Mouse (Mus musculus) kidney, adult 8-10 months (tissue): ENCODE data around the gene Snx27.
A peak's percentile ranks its signal among the peaks of the same experiment; 100 is the strongest.

Experiments used
- DNase-seq, 2 experiments: peaks; one replicate each; pipeline ENCODE4 v3.0.0; 2022

The Snx27 gene

DNA sequence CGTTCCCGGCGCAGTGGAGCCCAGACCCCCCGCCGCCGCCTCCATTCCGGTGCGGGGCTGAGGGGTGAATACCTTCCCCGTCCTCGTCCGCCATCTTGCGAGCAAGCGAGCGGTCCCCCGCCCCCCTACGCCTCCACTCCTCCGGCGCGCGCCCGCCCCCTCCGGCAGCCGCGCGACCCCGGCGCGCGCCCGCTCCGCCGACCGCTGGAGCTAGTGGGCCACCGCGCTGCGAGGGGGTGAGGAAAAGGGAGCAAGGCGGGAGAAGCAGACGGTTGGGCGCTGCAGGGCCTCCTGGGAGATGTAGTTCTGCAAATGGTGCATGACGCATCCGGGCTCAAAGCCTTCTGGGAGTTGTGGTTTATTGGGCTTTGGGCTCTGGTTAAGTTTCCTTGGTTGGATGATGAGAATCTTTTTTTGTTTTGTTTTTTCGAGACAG, at the start of gene Snx27:
Snx27 (minus strand) TSS at position 261 of the 436 bp plus-strand sequence.
- DNase-seq: peak; percentile 87 to 89

DNA sequence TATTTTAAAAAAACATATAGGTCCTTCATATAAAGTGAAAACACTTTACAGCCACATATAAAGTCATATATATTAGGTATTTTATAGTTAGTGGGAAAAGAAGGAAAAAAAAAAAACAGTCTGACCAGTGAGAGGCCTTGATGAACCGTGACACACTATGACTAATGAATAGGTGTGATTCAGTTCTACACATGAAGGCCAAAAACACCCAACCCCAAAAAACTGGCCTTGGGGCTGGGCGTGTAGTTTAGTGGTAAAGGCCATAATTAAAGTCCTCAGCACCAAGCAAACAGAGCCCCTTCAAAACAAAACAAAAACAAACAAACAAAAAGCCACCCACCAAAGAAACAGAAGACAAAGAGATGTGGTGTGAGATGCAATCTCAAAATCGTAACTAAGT, 47.4 kb upstream of the Snx27 start:
- DNase-seq: no peak

DNA sequence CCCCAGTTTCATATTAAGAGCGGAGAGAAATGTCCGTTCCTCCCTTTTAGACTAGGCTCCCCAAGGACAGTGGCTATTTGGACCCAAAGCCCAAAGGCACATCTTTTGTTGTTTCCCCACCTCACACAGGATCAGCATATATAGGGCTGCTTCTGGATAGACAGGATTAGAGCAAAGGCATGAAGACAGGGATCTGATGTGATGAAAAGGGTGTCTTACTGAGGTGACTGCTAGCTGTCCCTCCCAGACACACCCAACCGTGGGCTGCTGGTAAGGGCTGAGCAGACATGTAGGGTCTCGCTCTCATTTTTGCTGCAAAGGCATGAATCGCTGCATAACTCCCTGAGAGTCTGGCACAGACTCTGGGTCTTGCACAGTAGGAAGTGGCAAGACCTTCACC, 46.2 kb upstream of the Snx27 start:
- no peak for DNase-seq

DNA sequence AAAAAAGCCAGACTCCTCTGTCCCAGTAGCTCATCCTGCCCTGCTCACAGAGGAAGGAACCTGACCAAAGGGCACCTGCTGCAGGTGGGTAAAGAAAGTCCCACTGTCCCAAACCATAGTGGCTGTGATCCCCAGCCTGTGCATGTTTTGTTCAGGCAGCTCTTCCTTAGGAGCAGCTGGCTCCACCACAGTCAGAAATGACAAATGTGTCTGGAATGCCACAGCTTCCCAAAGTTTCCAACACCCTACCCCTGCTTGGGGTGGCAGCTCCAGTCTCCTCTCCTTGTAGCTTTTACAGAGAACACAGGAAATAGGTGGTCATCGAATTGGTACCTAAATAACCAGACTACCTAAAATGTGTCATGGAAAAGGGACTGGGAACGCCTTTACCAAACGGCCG, 41.8 kb upstream of the Snx27 start:
- DNase-seq: no peak

DNA sequence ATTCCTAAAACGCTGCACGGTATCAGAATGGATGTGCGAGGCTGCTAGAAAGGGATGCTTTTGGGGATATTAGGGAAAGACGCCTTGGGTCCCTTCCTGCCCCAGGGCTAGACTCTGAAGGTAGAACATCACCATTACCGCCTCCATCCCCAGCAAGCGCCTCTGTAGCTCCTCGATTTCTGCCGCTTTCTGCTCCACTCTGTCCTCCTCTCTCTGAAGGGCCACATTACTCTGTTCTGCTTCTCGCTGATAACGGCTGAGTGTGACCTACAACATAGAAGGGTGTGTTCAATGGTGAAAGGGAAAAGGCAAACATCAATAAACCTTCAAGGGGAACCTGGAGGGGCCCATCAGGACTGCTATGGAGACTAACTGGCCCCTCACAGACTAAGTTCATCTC, 40.0 kb upstream of the Snx27 start:
- no peak for DNase-seq

DNA sequence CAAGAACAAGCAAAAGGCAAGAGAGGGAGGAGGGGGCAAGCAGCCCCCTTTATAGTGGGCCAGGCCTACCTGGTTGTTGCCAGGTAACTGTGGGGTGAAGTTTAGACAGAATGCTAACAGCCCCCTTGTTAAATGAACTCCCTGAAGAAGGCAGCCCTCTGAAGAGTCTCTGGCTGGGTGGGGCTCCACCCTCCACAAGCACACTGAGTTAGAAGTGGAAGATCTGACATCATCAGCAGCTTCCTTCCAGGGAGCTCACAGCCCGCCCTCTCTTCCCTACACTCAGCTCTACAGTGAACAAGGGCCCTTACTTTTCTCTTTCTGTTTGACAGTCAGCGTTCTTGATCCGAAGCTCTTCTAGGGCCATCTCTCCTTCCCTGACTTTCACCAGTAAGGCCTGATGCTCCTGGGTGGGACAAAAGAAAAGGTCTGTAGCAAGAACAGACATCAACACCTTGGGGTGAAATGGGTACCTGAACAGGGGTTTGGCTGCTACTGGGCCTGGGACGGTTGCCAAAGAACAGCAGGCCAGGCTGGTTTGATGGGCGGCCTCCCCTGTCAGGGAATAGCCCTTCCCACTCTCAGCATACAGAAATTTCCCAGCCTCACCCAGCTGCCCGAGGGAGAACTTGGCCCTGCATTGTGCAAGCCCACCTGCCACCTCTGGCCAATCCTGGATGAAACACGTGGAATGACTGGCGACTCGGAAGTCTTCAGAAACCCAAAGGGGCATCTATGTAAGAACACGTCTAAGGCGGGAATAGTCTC, 39.4 kb upstream of the Snx27 start:
- no peak for DNase-seq

DNA sequence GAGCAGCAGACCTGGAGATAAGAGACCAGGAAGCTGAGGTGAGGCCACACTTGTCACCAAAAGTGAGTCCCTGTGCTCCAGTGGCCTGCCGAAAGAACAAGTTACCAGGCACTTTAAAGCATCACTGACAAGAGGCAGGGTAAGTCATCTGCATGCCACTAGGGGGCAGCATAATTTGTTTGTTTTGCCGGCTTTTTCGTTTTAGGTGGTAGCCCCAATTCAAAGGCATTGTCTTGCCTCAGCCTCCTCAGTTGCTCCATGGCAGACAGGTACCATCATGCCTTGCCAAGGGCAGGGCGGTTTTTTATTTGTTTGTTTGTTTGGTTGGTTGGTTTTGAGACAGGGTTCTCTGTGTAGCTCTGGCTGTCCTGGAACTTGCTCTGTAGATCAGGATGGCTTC, 34.2 kb upstream of the Snx27 start:
- DNase-seq: peak; percentile 17 to 35

DNA sequence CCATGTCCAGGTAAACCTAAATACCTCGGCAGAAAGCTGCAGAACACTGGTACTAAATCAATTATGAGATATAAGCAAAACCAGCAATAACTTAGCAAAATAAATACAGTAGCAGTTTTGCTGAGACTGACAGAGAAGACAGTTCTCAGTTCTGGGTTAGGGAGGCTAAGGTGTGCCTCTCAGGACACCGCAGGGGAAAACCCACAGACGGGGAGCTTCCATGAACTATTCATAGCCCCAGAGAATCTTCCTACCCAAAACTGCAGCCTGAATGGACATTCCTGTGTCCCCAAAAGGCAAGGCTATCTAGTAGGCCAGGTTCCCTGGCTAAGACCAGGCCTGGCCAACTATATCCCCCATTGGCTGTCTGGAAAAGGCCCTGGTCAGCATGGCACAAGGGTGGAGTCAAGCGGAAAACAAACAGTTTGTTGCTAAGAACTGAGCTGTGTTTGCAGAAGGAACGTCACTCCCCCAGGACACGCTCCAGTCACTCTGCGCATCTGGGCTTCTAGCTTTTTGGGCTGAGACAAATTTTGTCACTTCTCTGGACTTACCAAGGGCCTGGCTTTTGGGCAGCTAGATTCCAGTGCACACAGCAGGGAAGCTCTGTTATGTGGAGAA, 30.9 kb upstream of the Snx27 start:
- no peak for DNase-seq

DNA sequence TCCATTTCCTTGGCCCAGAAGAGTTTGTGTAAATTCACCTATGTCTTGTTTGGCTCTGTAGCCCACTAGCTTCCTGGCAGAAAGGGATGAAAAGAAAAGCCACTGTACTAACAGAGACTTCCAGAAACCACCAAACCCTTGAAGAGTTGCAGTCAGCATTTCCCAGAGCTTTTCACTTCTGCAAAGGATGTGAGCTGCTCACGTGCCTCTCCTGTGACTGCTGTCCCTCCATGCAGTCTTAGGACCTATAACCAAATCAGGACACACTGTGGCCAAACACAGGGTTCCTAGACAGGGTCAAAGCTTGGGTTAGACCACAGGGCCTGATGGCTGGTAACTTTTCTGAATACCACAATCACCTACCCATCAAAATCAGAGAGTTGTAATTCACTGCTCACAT, 29.8 kb upstream of the Snx27 start:
- DNase-seq: no peak

DNA sequence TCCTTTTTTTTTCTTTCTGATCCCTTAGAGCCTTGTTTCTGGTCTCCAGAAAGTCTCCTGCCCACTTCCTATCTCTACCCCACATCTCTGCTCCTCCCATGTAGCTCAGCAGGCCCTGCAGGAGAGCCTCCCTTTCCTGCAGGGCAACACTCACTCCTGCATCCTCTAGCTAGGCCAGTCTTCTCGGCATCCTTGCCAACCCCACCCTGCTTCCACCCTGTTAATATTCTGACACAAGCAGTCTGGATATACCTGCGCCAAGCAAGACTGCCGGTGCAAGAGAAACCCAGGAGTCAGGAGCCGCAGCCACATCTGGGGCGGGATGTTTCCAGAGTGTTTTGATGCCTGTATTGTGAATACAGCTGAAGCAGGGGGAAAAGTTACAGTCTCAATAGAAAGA, 29.3 kb upstream of the Snx27 start:
- no peak for DNase-seq

DNA sequence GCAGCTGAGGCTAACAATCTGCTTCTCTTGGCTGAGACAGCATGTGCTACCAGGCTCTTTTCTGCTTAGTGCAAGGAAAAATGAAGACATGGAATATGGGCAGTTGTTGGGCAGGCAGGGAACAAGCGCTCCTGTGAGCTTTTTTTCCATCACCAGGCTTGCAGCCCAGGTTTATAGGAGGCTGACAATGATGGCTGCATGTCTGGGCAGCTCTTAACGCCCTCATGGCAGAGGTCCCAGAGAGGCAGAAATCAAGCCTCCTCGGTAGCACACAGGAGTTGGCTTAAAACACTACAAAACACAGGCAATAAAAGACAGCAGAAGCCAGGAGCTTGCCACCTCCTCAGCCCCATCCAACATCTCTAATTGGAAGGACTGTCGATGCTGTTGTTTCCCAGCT, 28.8 kb upstream of the Snx27 start:
- no peak for DNase-seq

DNA sequence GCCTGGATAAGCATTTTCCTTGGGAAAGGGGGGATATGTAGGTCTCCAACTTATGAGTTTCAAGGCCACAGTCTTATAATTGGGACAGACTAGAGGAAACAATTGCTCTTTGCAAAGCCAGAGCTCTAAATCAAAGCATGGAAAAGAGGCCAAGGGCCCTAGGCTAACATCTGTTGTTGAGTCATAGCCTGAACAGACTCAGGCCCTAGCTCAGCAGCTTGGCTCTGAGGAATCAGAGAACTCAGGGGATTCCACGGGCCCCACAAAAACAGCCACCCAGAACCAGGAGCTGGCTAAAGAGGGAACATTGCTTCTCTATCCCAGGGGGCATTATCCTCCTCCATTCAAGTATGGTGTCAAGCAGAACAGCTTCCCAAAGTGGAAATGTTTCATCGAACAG, 28.1 kb upstream of the Snx27 start:
- no peak for DNase-seq

DNA sequence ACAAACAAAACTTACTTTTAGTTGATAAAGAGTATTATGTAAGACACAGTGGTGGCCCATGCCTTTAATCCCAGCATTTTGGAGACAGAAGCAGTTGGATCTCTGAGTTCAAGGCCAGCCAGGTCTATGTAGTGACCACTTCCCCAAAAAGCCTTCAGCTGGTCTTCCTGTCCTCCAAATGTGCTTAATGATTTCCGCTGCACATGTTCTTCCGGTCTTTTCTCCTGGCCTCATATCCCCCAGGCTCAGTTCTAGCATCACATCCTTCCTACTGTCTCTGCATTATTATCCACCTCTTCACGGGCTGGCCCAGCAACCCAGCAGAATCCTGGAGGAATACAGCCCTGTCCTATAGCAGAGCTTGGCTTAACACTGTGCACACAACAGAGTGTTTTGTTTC, 27.1 kb upstream of the Snx27 start:
- DNase-seq: no peak

DNA sequence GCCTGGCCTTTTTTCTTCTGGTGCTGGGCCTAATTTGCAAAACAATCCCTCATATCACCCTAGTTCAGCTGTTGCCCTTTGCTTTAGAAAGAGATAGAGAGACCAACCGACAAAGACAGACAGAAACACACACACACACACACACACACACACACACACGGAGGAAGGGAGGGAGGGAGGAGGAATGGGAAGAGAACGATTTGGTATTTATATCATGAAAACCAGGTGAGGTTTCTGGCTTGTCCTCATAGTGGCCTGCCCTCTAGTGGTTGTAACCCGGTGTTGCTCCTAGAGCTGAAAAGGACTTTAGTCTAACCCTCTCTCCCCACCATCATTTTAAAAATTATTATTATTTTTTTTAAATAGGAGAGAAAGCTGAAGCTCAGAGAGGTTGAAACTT, 19.4 kb upstream of the Snx27 start:
- peak; percentile 42 to 73 for DNase-seq

DNA sequence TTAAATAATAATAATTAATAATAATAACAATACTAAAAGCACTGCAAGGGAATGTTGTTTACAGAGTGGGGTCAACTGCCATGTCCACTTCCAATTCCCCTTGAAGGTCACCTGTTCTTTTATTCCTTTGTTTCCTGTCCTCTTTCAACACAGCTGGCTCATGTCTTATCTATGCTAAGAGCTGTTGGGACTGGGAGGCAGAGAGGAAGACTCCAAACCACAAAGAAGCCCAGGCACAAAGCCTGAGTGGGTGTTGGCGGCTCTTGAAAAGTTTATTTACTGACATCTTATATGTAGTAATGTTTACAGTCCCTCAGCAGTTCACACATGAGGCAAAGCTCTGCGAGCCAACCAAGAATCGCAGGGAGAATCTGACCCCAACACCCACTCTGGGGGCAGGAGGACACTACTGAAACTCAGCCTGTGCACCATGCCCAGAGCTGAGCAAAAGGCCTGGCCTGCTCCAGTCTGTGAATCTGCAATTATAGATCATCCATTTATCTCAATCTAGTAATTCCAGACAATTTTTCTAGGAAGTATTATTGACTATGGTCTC, 14.8 kb upstream of the Snx27 start:
- DNase-seq: no peak

DNA sequence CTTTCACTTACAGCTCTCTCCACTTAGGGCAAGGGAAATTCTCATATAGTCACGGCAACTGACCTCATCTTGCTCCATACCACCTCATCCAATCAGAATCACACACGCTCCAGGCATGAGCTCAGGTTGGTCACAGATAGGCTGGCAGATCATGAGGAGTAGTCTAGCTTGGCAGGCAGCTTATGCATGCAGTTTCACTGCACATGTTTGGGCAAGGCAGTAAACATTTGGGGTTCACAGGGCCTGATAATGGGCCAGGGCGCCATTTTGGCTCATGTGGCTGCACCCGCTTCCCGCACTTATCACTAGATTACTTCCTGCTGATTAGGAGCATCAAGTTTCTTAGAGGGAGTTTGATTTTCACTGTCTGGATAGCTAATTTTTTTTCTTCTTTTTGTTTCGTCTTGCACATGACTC, 13.4 kb upstream of the Snx27 start:
- DNase-seq: no peak

DNA sequence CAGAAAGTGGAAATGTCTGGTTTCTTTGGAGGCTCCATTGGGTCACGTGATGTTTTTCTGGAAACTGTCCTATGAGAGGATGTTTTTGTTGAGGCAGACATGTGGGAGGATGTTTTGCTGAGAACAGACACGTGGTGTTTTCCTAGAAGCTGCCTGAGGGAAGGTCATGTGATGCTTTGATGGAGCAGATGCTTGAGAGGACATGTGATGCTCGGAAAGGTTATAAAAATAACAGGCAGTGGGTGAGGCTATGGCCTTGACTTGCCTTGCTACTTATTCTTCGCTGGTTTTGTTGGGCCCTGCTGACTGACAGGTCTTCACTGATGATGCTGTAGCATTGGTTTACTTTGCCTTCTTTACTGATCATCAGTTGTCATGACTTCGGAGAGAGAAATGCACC, 8.6 kb upstream of the Snx27 start:
- no peak for DNase-seq

DNA sequence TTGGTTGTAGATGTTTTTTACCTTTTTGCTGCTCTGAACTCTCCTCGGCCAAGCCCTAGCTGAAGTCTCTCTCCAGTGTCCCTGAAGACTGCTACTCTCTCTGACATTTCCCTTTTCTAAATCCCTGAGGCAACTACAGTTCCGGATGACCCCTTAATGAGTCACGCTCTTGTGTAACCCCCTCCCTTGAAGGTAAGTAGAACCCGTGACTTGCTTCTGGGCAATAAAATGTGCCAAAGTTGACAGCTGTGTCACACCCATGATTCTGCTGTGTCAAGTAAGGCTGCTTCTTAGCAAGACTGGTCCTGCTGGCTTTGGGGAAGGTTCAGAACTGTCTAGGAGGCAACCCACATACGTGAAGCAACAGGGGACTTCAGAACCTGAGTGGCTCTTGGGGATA, 5.4 kb upstream of the Snx27 start:
- DNase-seq: no peak

DNA sequence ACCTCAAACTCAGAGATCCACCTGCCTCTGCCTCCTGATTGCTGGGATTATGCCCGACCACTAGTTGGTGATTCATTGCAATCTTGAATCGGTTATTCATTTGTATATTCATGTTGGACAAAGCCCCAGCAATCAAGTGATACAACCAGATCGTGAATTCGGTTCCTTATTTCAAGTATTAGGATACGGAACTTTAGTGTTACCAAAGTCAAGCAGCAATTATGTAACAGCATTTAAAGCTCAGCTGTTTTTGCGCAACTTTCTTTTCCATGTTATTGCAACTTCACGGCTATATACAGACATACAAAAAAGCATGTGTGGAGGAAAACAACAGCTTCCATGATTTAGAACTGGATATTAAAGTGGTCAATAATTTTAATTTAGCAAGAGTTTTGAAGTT, 428 bp upstream of the Snx27 start:
- no peak for DNase-seq

DNA sequence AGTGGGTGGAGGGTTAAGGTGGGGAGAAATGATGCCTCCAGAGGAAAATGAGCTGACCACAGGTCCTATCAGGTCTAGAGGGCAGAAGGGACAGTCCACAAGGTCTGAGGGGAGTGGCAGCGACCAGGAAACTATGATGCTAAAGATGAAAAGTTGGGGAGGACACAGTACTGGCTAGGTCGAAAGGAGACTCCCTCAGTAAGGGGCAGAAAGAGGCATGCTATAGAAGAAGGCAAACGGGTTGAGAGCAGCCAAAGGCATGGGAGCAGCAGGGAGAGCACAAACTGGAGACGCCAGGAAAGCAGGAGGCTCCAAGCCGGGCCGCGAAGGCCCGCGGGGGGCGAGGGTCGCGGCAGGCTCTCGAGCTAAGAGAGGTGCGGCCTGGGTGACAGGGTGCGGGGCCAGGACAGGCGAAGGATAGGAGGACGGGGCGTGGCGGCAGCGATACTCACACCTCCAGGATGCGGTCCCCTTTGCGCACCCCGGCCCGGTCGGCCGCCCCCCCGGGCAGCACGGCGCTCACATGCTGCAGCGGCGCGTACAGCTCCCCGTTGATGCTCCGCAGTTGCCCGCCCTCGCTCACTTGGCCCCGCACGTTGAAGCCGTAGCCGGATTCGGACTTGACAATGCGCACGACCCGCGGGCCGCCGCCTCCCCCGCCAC, 592 bp downstream of the Snx27 start:
- DNase-seq: no peak

DNA sequence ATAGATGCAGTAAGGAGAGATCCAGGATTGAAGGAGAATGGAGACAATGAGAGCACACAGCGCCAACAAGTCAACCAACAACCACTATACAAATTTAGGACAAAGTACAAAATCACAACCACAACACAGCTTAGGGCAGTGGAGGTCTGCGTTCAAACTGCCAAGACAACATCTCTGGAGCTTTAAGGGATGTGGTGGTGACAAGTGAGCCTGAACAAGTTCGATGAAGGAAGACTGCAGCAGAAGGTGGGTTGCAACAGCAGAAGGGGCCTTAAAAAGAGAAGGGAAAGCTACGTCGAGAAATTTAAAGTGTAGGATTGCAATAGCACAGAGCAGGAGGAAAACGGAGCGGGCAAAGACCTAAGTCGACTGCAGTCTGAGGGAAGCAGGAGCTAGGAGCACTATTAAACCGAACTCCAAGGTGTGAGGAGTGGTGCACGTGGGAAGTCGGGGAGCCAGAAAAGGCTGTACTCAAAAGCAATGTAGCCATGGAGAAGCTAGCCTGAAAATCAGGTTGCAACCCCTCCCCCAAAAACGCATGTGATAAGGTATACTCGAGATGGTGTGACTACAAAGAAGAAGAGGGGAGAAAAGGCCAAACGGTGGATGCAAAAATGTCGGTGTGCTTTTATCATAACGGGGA, 1.3 kb downstream of the Snx27 start:
- peak in 1 of 2 experiments; percentile 30 for DNase-seq

DNA sequence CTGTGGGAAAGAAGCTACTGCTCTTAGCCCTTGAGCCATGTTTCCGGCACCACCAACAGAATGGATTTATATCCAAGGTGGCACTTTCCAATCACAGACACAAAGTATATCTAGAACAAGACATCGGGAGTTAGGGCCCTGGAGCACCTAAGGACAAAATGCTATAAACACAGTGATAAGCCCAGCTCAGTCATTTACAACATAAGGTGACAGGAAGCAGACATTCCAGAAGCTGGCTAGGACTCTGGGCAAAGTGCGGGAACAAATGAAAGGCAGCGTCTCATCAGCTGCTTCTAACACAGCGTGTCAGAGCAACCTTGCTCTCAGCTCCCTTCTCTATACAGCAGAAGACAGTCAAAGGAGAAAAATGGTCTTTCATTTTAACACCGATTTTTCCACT, 8.0 kb downstream of the Snx27 start:
- no peak for DNase-seq

DNA sequence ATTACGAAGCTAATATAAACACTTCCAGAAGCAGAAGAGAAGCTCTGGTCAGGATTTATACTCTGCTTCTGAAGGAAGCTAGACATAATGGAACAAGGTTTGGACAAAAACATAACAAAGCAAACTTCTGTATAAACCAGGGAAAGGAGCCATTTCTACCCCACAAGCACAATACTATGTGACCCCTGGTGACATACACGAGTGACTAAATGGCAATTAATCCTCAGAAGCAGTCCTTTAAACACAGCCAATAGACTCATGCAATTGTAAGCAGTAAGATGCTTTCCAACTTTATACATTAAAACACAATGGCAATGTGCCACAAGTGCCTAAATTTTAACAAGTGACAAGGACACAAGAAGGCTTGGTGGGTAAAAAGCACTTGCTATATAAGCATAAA, 15.3 kb downstream of the Snx27 start:
- no peak for DNase-seq

DNA sequence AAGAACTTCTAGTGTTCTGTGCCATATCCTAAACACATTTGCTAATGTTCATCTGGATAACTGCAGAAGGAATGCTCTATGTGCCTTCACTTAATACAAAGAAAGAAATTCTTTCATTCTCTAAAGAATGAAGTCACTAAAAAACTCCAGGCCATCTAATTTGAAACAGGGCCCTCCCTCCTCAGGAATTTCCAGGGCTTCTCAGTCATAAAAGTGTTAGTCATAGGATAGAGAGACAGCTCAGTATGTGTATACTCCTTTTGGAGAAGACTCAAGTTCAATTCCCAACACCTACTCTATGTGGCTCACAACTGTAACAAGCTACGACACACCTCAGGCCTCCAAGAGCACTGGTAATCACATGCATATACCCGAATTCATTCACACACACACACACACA, 17.0 kb downstream of the Snx27 start:
- DNase-seq: no peak
